Mouse (Mus musculus): ENCODE results near the gene Guk1. TPM values are rescaled to one million over a fixed set of nuclear protein-coding genes. Genes with fewer than 3 reads are reported as not detected.
A peak's percentile ranks its signal among the peaks of the same experiment; 100 is the strongest.

The Guk1 gene
- total RNA-seq (2017) = 19.0 and 26.8 TPM in 2 replicates

DNA sequence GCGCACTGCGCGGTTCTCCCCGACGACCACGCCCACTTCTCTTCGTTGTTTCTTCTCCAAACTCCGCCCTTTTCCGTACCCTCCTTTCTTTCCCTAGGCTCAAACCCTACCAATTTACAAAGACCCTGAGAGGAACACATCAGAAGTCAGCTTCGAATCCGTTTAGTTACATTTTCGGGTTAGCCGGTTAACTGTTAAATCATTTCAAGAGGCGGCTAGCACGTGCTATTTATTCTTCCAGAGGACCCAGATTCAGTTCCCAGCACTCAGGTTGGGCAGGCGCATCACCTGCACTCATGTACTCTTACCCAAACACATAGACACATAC lies at the start of gene Guk1:
TSS of gene Guk1 (minus strand) at position 154 of the 328 bp plus-strand sequence.
- no peak for ATAC-seq (ENCODE audit: extremely low read depth, insufficient number of reproducible peaks, low FRiP score, poor library complexity, severe bottlenecking)

DNA sequence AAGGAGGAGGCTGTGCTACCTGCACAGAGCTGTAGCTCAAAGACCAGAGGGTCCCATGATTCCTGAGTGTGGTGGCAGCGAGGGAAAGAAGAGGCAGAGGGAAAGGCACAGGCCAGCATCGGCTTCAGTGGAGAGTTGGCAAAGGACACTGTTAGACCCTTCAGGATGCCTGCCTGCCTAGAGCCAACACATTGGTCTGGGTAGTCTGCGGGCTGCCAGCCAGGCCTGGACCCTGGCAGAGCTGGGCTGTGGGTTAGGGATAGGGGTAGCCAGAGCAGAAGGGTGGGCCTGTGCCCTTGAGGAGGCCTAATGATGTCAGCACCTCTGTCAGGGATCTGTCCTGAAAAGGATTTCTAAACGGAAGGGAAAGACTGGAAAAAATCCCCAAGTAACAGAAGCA lies 47.8 kb upstream of the Guk1 start:
- no peak for ATAC-seq (ENCODE audit: extremely low read depth, insufficient number of reproducible peaks, low FRiP score, poor library complexity, severe bottlenecking)

DNA sequence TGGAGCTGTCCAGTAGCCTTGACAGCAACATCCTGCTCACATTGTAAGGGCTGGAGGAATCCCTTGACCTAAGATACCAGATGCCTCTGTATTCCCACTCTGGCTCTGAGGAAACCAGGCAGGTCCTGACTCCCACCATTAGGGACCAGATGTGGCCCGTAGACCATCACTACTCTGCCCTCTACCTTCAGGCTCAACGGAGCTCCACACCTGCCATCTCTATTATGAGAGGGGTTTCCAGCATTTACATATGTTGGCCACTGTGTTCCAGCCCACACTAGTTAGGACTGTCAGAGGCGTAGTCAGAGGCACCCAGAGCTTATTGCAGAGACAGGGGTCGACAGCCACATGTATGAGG lies 47.4 kb upstream of the Guk1 start:
- ATAC-seq (ENCODE audit: extremely low read depth, insufficient number of reproducible peaks, low FRiP score, poor library complexity, severe bottlenecking) = no peak

GRCm38 (mm10) chr11:59238525-59239427 lies 46.8 kb upstream of the Guk1 start:
- ATAC-seq (ENCODE audit: extremely low read depth, insufficient number of reproducible peaks, low FRiP score, poor library complexity, severe bottlenecking) = no peak

DNA sequence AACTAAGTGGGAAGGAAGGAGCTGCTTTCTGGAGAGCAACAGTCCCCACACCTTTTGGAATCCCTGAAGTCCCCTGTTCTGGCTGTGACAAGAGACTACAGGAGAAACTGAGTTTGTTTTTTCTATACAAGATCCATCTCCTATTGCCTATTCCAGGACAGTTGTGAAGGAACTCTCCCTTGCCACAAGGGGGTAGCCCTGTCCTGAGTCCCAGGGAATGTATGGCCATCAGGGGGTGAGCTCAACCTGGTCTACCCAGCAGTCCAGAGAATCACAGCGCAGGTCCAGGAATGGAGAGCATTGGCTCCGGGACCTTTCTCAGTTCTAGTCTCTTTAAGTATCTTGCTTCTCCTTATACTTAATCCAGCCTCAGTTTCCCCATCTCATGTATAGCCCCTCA lies 40.8 kb upstream of the Guk1 start:
- no peak for ATAC-seq (ENCODE audit: extremely low read depth, insufficient number of reproducible peaks, low FRiP score, poor library complexity, severe bottlenecking)

- ATAC-seq (ENCODE audit: extremely low read depth, insufficient number of reproducible peaks, low FRiP score, poor library complexity, severe bottlenecking) = peak; percentile 45; the same call in 1 of the 2 replicates
Measured at GRCm38 (mm10) chr11:59230144-59230760, 38.2 kb upstream of the Guk1 start.

- ATAC-seq (ENCODE audit: extremely low read depth, insufficient number of reproducible peaks, low FRiP score, poor library complexity, severe bottlenecking) = peak; percentile 83
Measured at GRCm38 (mm10) chr11:59228122-59228953, 36.3 kb upstream of the Guk1 start, which contains the start of gene Arf1. TSS of gene Arf1 (minus strand) at chr11:59228270.

DNA sequence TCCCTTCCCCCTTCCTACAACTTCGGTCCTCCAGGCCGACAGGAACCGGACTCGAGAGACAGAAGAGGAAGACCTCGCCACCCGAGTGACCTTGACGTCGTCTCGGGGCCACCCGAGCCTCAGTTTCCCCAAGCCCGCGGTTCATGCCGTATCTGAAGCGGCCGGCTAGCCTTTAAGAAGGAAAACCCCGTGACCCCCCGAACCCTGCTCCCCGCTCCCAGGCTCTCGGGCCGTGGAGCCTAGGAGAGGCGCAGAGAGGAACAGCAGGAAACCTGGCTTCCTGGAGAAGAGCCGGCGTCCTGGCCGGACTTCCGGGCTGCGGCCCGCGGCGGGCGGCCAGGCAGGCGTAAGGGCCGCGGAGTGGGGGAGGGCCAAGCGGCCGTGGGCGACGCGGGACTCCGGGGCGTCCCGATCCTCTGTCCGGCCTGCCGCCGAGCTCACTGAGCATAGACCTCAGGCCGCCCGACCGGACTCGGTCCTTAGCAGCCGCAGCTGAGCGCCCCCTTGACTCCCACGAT lies 35.7 kb upstream of the Guk1 start:
- peak; percentile 2; the same call in 1 of the 2 replicates for ATAC-seq (ENCODE audit: extremely low read depth, insufficient number of reproducible peaks, low FRiP score, poor library complexity, severe bottlenecking)

DNA sequence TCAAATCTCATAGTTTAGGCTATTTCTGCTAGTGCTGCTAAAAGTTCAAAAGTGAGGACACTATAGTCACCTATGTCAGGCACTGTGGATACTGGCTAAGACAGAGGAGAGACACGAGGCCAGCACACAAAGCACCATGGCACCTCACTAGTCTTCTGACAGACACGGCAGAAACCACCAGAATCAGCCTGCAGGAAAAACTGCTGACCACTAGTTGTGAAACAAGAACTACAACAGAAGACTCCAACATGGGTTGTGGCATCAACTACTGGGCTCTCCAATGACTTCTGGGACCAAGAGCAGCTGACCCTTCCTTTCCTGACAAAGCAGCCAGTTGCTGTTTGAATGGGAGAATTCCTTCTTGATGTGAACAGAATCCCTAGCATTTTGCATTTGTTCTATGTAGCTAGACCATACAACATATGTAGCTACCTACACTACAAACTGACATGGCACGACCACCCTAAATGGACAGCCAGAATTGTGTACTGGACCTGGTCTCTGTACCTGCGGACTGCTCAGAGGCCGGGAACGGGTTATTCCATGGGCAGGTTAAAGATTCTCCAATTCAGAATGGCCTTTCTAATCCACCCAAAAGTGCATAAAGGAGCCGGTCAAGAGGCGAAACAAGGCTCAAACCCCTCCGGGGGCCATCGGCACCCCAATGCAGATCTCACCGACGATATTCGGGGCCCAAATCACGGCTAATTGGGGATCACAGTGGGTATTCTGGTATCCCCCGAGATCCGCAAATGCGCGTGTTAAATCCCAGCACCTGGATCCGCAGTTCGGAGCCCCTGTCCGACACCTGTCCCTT lies 35.0 kb upstream of the Guk1 start:
- ATAC-seq (ENCODE audit: extremely low read depth, insufficient number of reproducible peaks, low FRiP score, poor library complexity, severe bottlenecking) = no peak

- ATAC-seq (ENCODE audit: extremely low read depth, insufficient number of reproducible peaks, low FRiP score, poor library complexity, severe bottlenecking) = no peak
Measured at GRCm38 (mm10) chr11:59226251-59226650, 34.2 kb upstream of the Guk1 start.

GRCm38 (mm10) chr11:59225167-59225566 lies 33.2 kb upstream of the Guk1 start:
- ATAC-seq (ENCODE audit: extremely low read depth, insufficient number of reproducible peaks, low FRiP score, poor library complexity, severe bottlenecking) = no peak

DNA sequence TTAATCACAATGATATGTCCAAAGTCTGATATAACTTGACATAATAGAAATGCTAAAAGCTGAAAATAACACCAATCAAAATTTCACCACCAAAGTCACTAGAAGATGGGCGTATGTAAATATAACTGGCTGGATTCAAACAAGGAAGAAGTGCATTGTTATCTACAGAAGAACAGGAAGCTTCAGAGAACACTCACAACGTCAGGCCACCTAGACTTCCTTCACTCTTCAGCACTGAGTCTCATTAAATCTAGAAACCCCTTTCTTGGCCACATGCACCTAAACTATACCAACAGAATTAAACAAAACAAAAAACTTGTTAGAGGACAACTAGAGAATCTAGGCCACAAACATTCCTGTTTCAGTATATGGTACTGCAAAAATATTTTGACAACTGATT lies 32.5 kb upstream of the Guk1 start:
- ATAC-seq (ENCODE audit: extremely low read depth, insufficient number of reproducible peaks, low FRiP score, poor library complexity, severe bottlenecking) = no peak

- ATAC-seq (ENCODE audit: extremely low read depth, insufficient number of reproducible peaks, low FRiP score, poor library complexity, severe bottlenecking) = no peak
Measured at GRCm38 (mm10) chr11:59224025-59224424, 32.0 kb upstream of the Guk1 start.

GRCm38 (mm10) chr11:59222306-59222705 lies 30.3 kb upstream of the Guk1 start:
- no peak for ATAC-seq (ENCODE audit: extremely low read depth, insufficient number of reproducible peaks, low FRiP score, poor library complexity, severe bottlenecking)

DNA sequence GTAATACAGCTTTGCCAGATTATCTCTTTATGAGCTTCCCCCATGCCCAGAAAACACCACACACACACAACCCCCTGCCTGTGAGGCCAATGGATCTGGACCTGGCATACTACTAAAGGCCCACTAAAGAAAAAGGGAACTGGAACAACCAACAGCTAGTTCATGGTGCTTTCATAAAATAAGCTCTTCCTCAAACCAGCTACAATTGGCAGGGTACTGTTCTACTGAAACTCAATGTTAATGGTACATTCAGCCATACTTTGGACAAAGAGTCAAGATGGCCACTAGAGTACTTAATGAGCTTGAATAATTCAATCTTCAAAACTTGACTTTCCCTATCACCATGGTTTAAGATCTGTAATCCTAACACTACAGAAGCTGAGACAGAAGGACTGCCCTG lies 29.6 kb upstream of the Guk1 start:
- peak; percentile 39; the same call in 1 of the 2 replicates for ATAC-seq (ENCODE audit: extremely low read depth, insufficient number of reproducible peaks, low FRiP score, poor library complexity, severe bottlenecking)

- ATAC-seq (ENCODE audit: extremely low read depth, insufficient number of reproducible peaks, low FRiP score, poor library complexity, severe bottlenecking) = peak; percentile 28; the same call in 1 of the 2 replicates
Measured at GRCm38 (mm10) chr11:59219064-59219463, 27.1 kb upstream of the Guk1 start.

DNA sequence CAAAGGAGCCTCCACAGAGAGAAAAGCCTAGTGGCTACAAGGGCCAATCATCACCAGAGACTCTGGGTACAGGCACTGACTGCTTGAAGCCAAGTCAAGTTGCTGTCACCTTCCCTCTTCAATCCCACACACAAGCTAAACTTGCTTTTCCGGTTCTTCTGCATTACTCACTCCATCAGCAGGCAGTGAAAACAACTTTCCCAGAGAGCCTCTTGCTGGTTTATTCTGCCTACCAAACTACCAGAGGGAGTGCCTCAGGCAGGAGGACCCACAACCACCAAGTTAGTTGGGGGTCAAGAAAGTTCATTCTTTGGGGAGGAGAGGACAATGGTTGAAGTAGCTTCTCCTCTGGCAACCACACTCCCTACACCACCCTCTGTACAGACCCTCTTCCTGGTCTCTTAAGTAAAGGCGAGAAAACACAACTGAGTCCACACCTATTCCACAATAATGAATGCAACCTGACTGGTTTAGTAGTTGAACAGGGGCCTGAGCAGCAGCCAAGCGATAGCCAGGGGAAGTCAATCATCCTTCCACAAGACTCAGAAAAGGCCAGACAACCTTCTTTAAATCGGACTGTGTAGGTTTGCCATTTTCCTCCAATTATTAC lies 26.5 kb upstream of the Guk1 start:
- no peak for ATAC-seq (ENCODE audit: extremely low read depth, insufficient number of reproducible peaks, low FRiP score, poor library complexity, severe bottlenecking)

- ATAC-seq (ENCODE audit: extremely low read depth, insufficient number of reproducible peaks, low FRiP score, poor library complexity, severe bottlenecking) = no peak
Measured at GRCm38 (mm10) chr11:59216955-59217354, 24.9 kb upstream of the Guk1 start.

Data from neutrophil, adult 5-6 weeks (primary cell).